Mouse (Mus musculus) telencephalon, adult 2 months (tissue): Measurements from ENCODE around the gene Cntnap5b.
A peak's percentile ranks its signal among the peaks of the same experiment; 100 is the strongest.
"Not testable (repeated sequence)": the region's sequence is repeated elsewhere in the genome, so short reads cannot be mapped to it uniquely, and the experiment has no call there.

ENCODE experiments used
- DNase-seq: peaks from one replicate; pipeline ENCODE4 v3.0.0-alpha.2; 2011; ENCODE audit warnings: low read depth, low spot score

The Cntnap5b gene

GRCm38 (mm10) chr1:99772614-99773013, at the start of gene Cntnap5b:
TSS of gene Cntnap5b (plus strand) at chr1:99772765.
- no peak for DNase-seq

- no peak for DNase-seq
Observed at GRCm38 (mm10) chr1:99759996-99760395, 12.6 kb upstream of the Cntnap5b start.

- DNase-seq: peak; percentile 52
Observed at GRCm38 (mm10) chr1:99772183-99772582, 382 bp upstream of the Cntnap5b start.

- peak; percentile 57 for DNase-seq
Observed at GRCm38 (mm10) chr1:99774144-99774543, 1.6 kb downstream of the Cntnap5b start.

- DNase-seq: peak; percentile 11
Observed at GRCm38 (mm10) chr1:99813334-99814110, 41.0 kb downstream of the Cntnap5b start.

GRCm38 (mm10) chr1:99872344-99872743, 99.8 kb downstream of the Cntnap5b start:
- DNase-seq: no peak

GRCm38 (mm10) chr1:99907774-99908173, 135.2 kb downstream of the Cntnap5b start:
- no peak for DNase-seq

- no peak for DNase-seq
Observed at GRCm38 (mm10) chr1:99943515-99943914, 170.9 kb downstream of the Cntnap5b start.

GRCm38 (mm10) chr1:99959428-99959987, 186.9 kb downstream of the Cntnap5b start:
- no peak for DNase-seq

GRCm38 (mm10) chr1:99967300-99968089, 194.9 kb downstream of the Cntnap5b start:
- no peak for DNase-seq

GRCm38 (mm10) chr1:99970184-99971086, 197.9 kb downstream of the Cntnap5b start:
- DNase-seq: no peak

GRCm38 (mm10) chr1:100001226-100001625, 228.7 kb downstream of the Cntnap5b start:
- DNase-seq: not testable (repeated sequence)

- no peak for DNase-seq
Observed at GRCm38 (mm10) chr1:100006021-100006745, 233.6 kb downstream of the Cntnap5b start.

GRCm38 (mm10) chr1:100041808-100042207, 269.2 kb downstream of the Cntnap5b start:
- no peak for DNase-seq

- no peak for DNase-seq
Observed at GRCm38 (mm10) chr1:100079812-100080211, 307.2 kb downstream of the Cntnap5b start.

- DNase-seq: no peak
Observed at GRCm38 (mm10) chr1:100100516-100100915, 328.0 kb downstream of the Cntnap5b start.

GRCm38 (mm10) chr1:100101017-100101416, 328.5 kb downstream of the Cntnap5b start:
- no peak for DNase-seq

GRCm38 (mm10) chr1:100104343-100104742, 331.8 kb downstream of the Cntnap5b start:
- DNase-seq: no peak

- DNase-seq: no peak
Observed at GRCm38 (mm10) chr1:100122410-100122935, 349.9 kb downstream of the Cntnap5b start.

GRCm38 (mm10) chr1:100163588-100164357, 391.2 kb downstream of the Cntnap5b start:
- no peak for DNase-seq
